ENCODE assay signal across 17 mouse cellular contexts in the genomic region with DNA sequence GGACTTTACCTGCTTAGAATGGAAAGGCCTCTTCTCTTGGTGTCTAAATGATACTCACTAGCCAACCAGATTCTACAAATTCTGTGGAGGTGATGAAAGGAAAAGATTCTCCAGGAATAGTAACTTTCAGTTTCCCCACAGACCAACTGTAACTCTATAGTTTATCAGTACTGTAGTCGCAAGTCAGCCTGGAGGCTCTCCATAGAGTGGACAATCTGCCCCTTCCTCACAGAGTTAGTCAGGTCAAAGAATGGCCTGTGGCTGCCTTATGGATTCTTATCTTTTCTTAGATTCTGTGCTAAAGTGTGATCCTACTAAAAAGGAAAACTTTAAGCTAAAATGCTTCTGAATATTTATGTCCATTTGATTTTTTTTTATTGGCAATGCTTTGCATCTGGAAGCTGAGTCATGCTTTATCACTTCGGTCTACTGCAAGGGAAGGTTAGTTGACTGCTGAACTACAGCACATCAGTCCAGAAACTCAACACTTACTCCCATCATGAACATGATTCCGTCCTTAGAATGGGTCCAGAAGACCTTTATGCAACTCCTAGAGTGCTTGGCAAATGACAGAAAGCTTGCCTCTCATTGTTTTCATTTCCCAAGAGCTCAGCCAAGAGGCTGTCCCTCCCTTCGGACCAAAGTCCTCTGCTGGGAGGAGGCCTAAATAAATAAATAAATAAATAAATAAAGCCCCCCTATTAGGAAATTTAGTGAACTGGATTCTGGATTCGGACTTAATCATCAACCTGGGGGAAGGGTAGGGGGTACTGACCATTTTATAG.
DNase-seq lines count a peak whose midpoint lies in the region; ATAC-seq and TF ChIP-seq lines count a peak whose summit lies in the region.
"Had no signal": no experiment of that assay in that cellular context is flagged by ENCODE, and none has a peak within 500 bp of the region (broad histone marks: within the 10 kb centered on the region; RNA-seq: fewer than 3 reads in every experiment).

No protein-coding gene starts in this region.

- no peak for ATAC-seq in heart, embryonic 15.5 days (replicated peaks; ENCODE audit: insufficient number of reproducible peaks, insufficient read depth, low FRiP score, low read depth)
- ATAC-seq: forebrain, postnatal 0 days had no signal

- H3K4me1 ChIP-seq in heart, embryonic 15.5 days (replicated peaks) = peaks cover 56% of the 10 kb centered on the region
- peaks cover 41 to 44% of the 10 kb centered on the region in 2 experiments for H3K4me1 ChIP-seq in MEL (ENCODE audit: control insufficient read depth in 1 of 2, insufficient read depth in 2 of 2, low read length in 2 of 2)
- peaks cover 7% of the 10 kb centered on the region for H3K4me1 ChIP-seq in cortical plate, adult 2 months (ENCODE audit: control insufficient read depth, insufficient read depth, low read length)
- H3K4me1 ChIP-seq: midbrain, embryonic 10.5 days had no signal

- intact Hi-C loops in left cerebral cortex, adult 2 months (cut with DNase I) = no loop called here
- intact Hi-C loops in left cerebral cortex, postnatal 25 days (cut with DNase I) = no loop called here

- no peak for TF ChIP-seq CTCF in left cerebral cortex, adult 2 months (IDR thresholded peaks at IDR 0.05)
- TF ChIP-seq CTCF in MEL (IDR thresholded peaks at IDR 0.05 in 2 of 3, conservative IDR thresholded peaks at IDR 0.05 in 1 of 3; ENCODE audit: control insufficient read depth in 1 of 3, insufficient read depth in 1 of 3, low read depth in 2 of 3, low read length in 3 of 3, poor library complexity in 1 of 3, severe bottlenecking in 1 of 3) = no peak
- TF ChIP-seq CTCF in cortical plate, adult 2 months (IDR thresholded peaks at IDR 0.05; ENCODE audit: extremely low read depth, insufficient read depth, low read length) = no peak

- TF ChIP-seq RAD21 in MEL (IDR thresholded peaks at IDR 0.05; ENCODE audit: low read depth, low read length) = no peak

- H3K27ac ChIP-seq in heart, embryonic 15.5 days = peak overlapping the region; percentile 87
- peak overlapping the region; percentile 3; the same call in 1 of the 2 replicates for H3K27ac ChIP-seq in left cerebral cortex, adult 2 months
- H3K27ac ChIP-seq in MEL (ENCODE audit: control insufficient read depth, low read depth, low read length) = peak overlapping the region; percentile 99
- peak overlapping the region; percentile 39; the same call in 1 of the 2 replicates for H3K27ac ChIP-seq in cortical plate, adult 2 months (ENCODE audit: insufficient read depth, low read length)
- H3K27ac ChIP-seq: hindbrain, embryonic 14.5 days; limb, embryonic 13.5 days; midbrain, embryonic 10.5 days had no signal

- H3K9me3 ChIP-seq in heart, embryonic 15.5 days (replicated peaks) = no peaks in the 10 kb centered on the region
- no peaks in the 10 kb centered on the region for H3K9me3 ChIP-seq in MEL (replicated peaks; ENCODE audit: insufficient read depth, low read length)
- H3K9me3 ChIP-seq: limb, embryonic 13.5 days; midbrain, embryonic 10.5 days had no signal

- no peak for TF ChIP-seq POLR2A in MEL (IDR thresholded peaks at IDR 0.05; ENCODE audit: control insufficient read depth in 1 of 2, insufficient read depth in 1 of 2, low read depth in 1 of 2, low read length in 2 of 2, poor library complexity in 1 of 2)
- no peak for TF ChIP-seq POLR2A in cortical plate, adult 2 months (IDR thresholded peaks at IDR 0.05; ENCODE audit: extremely low read depth, insufficient read depth, low read length)

- no peak overlapping the region for H3K4me3 ChIP-seq in heart, embryonic 15.5 days
- no peak overlapping the region for H3K4me3 ChIP-seq in left cerebral cortex, adult 2 months
- peak overlapping the region in 1 of 2 experiments; percentile 21; a peak in 1 of 4 replicates for H3K4me3 ChIP-seq in MEL (ENCODE audit: control insufficient read depth in 1 of 2, insufficient read depth in 1 of 2, low read depth in 2 of 2, low read length in 2 of 2)
- H3K4me3 ChIP-seq in cortical plate, adult 2 months (ENCODE audit: insufficient read depth, low read length) = no peak overlapping the region
- H3K4me3 ChIP-seq: limb, embryonic 13.5 days; midbrain, embryonic 10.5 days had no signal

- no peaks in the 10 kb centered on the region for H3K27me3 ChIP-seq in heart, embryonic 15.5 days
- no peaks in the 10 kb centered on the region for H3K27me3 ChIP-seq in MEL (ENCODE audit: control insufficient read depth in 1 of 2, insufficient read depth in 2 of 2, low read length in 2 of 2)
- H3K27me3 ChIP-seq: CH12.LX; limb, embryonic 13.5 days had no signal

- H3K4me2 ChIP-seq in heart, embryonic 15.5 days = peak overlapping the region; percentile 3; the same call in 1 of the 2 replicates
- H3K4me2 ChIP-seq: hindbrain, embryonic 14.5 days; limb, embryonic 13.5 days; lung, embryonic 14.5 days had no signal

- no peaks in the 10 kb centered on the region; the same call in 1 of the 2 replicates for H3K79me2 ChIP-seq in MEL (ENCODE audit: control insufficient read depth, insufficient read depth, low read length, poor library complexity)

- peak; percentile 71 to 74 for TF ChIP-seq EP300 in MEL (IDR thresholded peaks at IDR 0.05; ENCODE audit: low read depth in 1 of 2, low read length in 2 of 2)

- H3K9ac ChIP-seq in heart, embryonic 15.5 days = no peak overlapping the region
- H3K9ac ChIP-seq in MEL (ENCODE audit: control insufficient read depth, low read depth, low read length, poor library complexity, severe bottlenecking) = 0 out of 2 replicates have a peak overlapping the region, but pooled peaks have one; percentile 3
- H3K9ac ChIP-seq: forebrain, postnatal 0 days; hindbrain, embryonic 14.5 days; limb, embryonic 13.5 days; lung, embryonic 14.5 days had no signal

- 40% methylated on average over 5 of the region's 5 CpGs for WGBS in heart, embryonic 15.5 days

- no peak for DNase-seq in heart, postnatal 4 days
- no peak for DNase-seq in left cerebral cortex, adult 2 months (ENCODE audit: extremely low spot score in 1 of 2, low spot score in 2 of 2)
- DNase-seq in left cerebral cortex, postnatal 25 days (ENCODE audit: low spot score in 2 of 2) = no peak
- peak; percentile 66 for DNase-seq in MEL (ENCODE audit: low read depth, low spot score)
- DNase-seq in thymus, postnatal 25 days = no peak
- DNase-seq: adrenal gland, adult 2 months; cerebellum, adult 2 months; forebrain, postnatal 0 days; gastrocnemius, postnatal 10 days; kidney, postnatal 14 days; lung, embryonic 14.5 days had no signal

- peaks cover 21% of the 10 kb centered on the region for H3K36me3 ChIP-seq in heart, embryonic 15.5 days
- peaks cover 0 to 59% of the 10 kb centered on the region in 2 experiments; a peak in 2 of 4 replicates for H3K36me3 ChIP-seq in MEL (ENCODE audit: control insufficient read depth in 1 of 2, insufficient read depth in 2 of 2, low read length in 2 of 2)

TF ChIP-seq in MEL, 35 proteins besides CTCF, POLR2A, EP300 and RAD21 (continues in another document):
- TF ChIP-seq NRF1 (IDR thresholded peaks at IDR 0.05; ENCODE audit: insufficient read depth, low read depth, low read length, poor library complexity, severe bottlenecking) (no peak), ZMIZ1 (IDR thresholded peaks at IDR 0.05; ENCODE audit: low read depth, low read length) (no peak), ZNF384 (IDR thresholded peaks at IDR 0.05; ENCODE audit: low read depth, low read length) (peak; percentile 81), ETS1 (IDR thresholded peaks at IDR 0.05; ENCODE audit: low read depth, low read length) (peak; percentile 21; the same call in 1 of the 2 replicates), BHLHE40 (IDR thresholded peaks at IDR 0.05; ENCODE audit: borderline replicate concordance, low read depth, low read length) (no peak), SMC3 (IDR thresholded peaks at IDR 0.05; ENCODE audit: low read depth, low read length) (no peak), E2F4 (IDR thresholded peaks at IDR 0.05; ENCODE audit: borderline replicate concordance, low read depth, low read length) (no peak), MEF2A (IDR thresholded peaks at IDR 0.05; ENCODE audit: extremely low read depth, insufficient replicate concordance, low read depth, low read length, poor library complexity, severe bottlenecking) (peak; percentile 63; the same call in 1 of the 2 replicates), JUND (IDR thresholded peaks at IDR 0.05; ENCODE audit: low read depth, low read length) (no peak), POLR2AphosphoS2 (IDR thresholded peaks at IDR 0.05; ENCODE audit: low read length) (no peak), CHD2 (IDR thresholded peaks at IDR 0.05; ENCODE audit: low read length) (no peak), SIN3A (IDR thresholded peaks at IDR 0.05; ENCODE audit: low read length) (no peak), MAFK (IDR thresholded peaks at IDR 0.05; ENCODE audit: borderline replicate concordance, low read depth, low read length) (no peak), MYB (IDR thresholded peaks at IDR 0.05; ENCODE audit: low read depth, low read length) (peak; percentile 78), TAL1 (IDR thresholded peaks at IDR 0.05; ENCODE audit: low read length) (no peak), MAX (IDR thresholded peaks at IDR 0.05; ENCODE audit: low read length) (no peak), POLR2AphosphoS5 (IDR thresholded peaks at IDR 0.05; ENCODE audit: borderline replicate concordance, low read depth, low read length) (no peak), ZKSCAN1 (IDR thresholded peaks at IDR 0.05; ENCODE audit: low read depth, low read length) (no peak), MAZ (IDR thresholded peaks at IDR 0.05; ENCODE audit: low read depth, low read length) (no peak), GATA1 (IDR thresholded peaks at IDR 0.05; ENCODE audit: low read depth, low read length) (peak; percentile 56), UBTF (IDR thresholded peaks at IDR 0.05; ENCODE audit: borderline replicate concordance, insufficient read depth, low read depth, low read length) (no peak), CHD1 (IDR thresholded peaks at IDR 0.05; ENCODE audit: low read depth, low read length) (no peak), ELF1 (IDR thresholded peaks at IDR 0.05; ENCODE audit: low read depth, low read length) (no peak), TCF12 (IDR thresholded peaks at IDR 0.05; ENCODE audit: low read depth, low read length) (0 out of 2 replicates have a peak, but pooled peaks have one; percentile 27), NELFE (IDR thresholded peaks at IDR 0.05; ENCODE audit: low read depth, low read length) (no peak), HCFC1 (IDR thresholded peaks at IDR 0.05; ENCODE audit: low read depth, low read length) (no peak), MYC (IDR thresholded peaks at IDR 0.05; ENCODE audit: low read depth, low read length) (0 out of 2 replicates have a peak, but pooled peaks have one; percentile 44), TBP (IDR thresholded peaks at IDR 0.05; ENCODE audit: low read depth, low read length) (no peak), USF2 (IDR thresholded peaks at IDR 0.05; ENCODE audit: borderline replicate concordance in 1 of 2, insufficient read depth in 1 of 2, low read depth in 1 of 2, low read length in 2 of 2) (no peak), GABPA (IDR thresholded peaks at IDR 0.05; ENCODE audit: low read depth, low read length) (no peak)

Comparison
In these comparisons a context has a peak if more than half of its experiments do, and no peak if none do; other contexts are left out.
1. H3K27ac ChIP-seq: peak in every context shown above with its lines; median percentile 99 in MEL; 87 in heart, embryonic 15.5 days; 39 in cortical plate, adult 2 months; 3 in left cerebral cortex, adult 2 months.